Mouse (Mus musculus) embryonic facial prominence, embryonic 12.5 days (tissue): ENCODE results near the gene Syngr4. TPM values are rescaled to one million over a fixed set of nuclear protein-coding genes. Genes with fewer than 3 reads are reported as not detected.
A peak's percentile ranks its signal among the peaks of the same experiment; 100 is the strongest.

Experiments
- ATAC-seq: fragments of 200-750 bp; cut with Nextera tagmentation; 2 replicates; pipeline ENCODE4 v1.8.0; 2017; ENCODE audit not compliant: insufficient number of reproducible peaks, insufficient read depth, low FRiP score, low TSS enrichment
- H3K27ac ChIP-seq: fragments of 300-500 bp; sonication (generic); 2 replicates; pipeline ENCODE4 v1.5.1; 2016; ENCODE audit warnings: mild to moderate bottlenecking
- H3K27me3 ChIP-seq: fragments of 300-500 bp; sonication (generic); 2 replicates; pipeline ENCODE4 v1.6.1; 2016; ENCODE audit warnings: mild to moderate bottlenecking, moderate library complexity
- H3K36me3 ChIP-seq: fragments of 300-500 bp; sonication (generic); 2 replicates; pipeline ENCODE4 v1.6.1; 2016; ENCODE audit warnings: mild to moderate bottlenecking
- H3K4me1 ChIP-seq: fragments of 300-500 bp; sonication (generic); 2 replicates; pipeline ENCODE4 v1.6.1; 2016
- H3K4me2 ChIP-seq: fragments of 300-500 bp; sonication (generic); replicated peaks from 2 replicates; pipeline ENCODE4 v1.6.1; 2016; ENCODE audit warnings: mild to moderate bottlenecking, moderate library complexity
- H3K4me3 ChIP-seq: fragments of 300-500 bp; sonication (generic); 2 replicates; pipeline ENCODE4 v1.5.1; 2016; ENCODE audit warnings: mild to moderate bottlenecking
- H3K9ac ChIP-seq: fragments of 300-500 bp; sonication (generic); 2 replicates; pipeline ENCODE4 v1.6.1; 2016; ENCODE audit warnings: mild to moderate bottlenecking, moderate library complexity
- H3K9me3 ChIP-seq: fragments of 300-500 bp; sonication (generic); 2 replicates; pipeline ENCODE4 v1.6.1; 2016; ENCODE audit warnings: mild to moderate bottlenecking, moderate library complexity
- WGBS: fragments of 180-500 bp; shearing (Covaris S2); methylation state at CpG from one replicate; pipeline ENCODE4 v1.1.7; 2016; 5-methylcytosine and 5-hydroxymethylcytosine counted together
- polyA plus RNA-seq: library from polyadenylated mRNA; unstranded; fragments of >200 nt; fragmentation: Nextera tagmentation; extraction: Ambion mirVana; gene quantifications from 2 replicates; pipeline ENCODE4 v1.2.1, GENCODE M21; 2016

Gene Syngr4
- polyA plus RNA-seq, 1 experiment from 2014 or later: 0.82 TPM

DNA sequence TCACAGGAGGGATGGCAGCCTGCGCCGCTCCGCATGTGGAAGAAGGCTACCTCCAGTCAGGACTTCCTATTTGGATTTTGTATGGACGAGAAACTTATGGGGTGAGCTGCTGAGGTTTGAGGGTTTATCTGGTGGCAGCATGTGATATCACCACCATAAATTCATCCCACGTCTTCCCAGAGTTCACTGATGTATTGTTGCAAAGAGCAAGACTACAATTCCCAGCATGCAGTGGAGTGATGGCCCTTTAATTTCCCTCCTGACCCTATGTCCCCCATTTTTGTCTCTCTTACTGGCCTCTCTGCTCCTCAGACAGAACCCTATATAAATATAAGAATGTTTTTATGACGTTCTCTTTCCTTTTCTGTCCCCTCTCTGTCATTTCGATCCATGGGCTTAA lies 33.7 kb downstream of the Syngr4 start:
- H3K27me3 ChIP-seq: peaks cover 43% of the 10 kb centered on the region
- H3K4me2 ChIP-seq: no peak overlapping the region
- no peak overlapping the region for H3K27ac ChIP-seq
- H3K4me3 ChIP-seq: no peak overlapping the region
- H3K9me3 ChIP-seq: no peaks in the 10 kb centered on the region
- peaks cover 14% of the 10 kb centered on the region; the same call in 1 of the 2 replicates for H3K4me1 ChIP-seq
- WGBS: 84% methylated on average over 7 of the region's 7 CpGs
- H3K36me3 ChIP-seq: no peaks in the 10 kb centered on the region
- no peak for ATAC-seq
- H3K9ac ChIP-seq: no peak overlapping the region

GRCm38 (mm10) chr7:45859008-45859407 lies 37.5 kb downstream of the Syngr4 start:
- H3K9me3 ChIP-seq: no peaks in the 10 kb centered on the region
- H3K36me3 ChIP-seq: no peaks in the 10 kb centered on the region
- H3K4me1 ChIP-seq: peaks cover 14% of the 10 kb centered on the region; the same call in 1 of the 2 replicates
- no peak for ATAC-seq
- H3K27ac ChIP-seq: no peak overlapping the region
- peaks cover 50% of the 10 kb centered on the region for H3K27me3 ChIP-seq
- no peak overlapping the region for H3K4me3 ChIP-seq
- whole genome bisulfite sequencing: 58% methylated on average over 4 of the region's 4 CpGs
- no peak overlapping the region for H3K9ac ChIP-seq
- no peak overlapping the region for H3K4me2 ChIP-seq

DNA sequence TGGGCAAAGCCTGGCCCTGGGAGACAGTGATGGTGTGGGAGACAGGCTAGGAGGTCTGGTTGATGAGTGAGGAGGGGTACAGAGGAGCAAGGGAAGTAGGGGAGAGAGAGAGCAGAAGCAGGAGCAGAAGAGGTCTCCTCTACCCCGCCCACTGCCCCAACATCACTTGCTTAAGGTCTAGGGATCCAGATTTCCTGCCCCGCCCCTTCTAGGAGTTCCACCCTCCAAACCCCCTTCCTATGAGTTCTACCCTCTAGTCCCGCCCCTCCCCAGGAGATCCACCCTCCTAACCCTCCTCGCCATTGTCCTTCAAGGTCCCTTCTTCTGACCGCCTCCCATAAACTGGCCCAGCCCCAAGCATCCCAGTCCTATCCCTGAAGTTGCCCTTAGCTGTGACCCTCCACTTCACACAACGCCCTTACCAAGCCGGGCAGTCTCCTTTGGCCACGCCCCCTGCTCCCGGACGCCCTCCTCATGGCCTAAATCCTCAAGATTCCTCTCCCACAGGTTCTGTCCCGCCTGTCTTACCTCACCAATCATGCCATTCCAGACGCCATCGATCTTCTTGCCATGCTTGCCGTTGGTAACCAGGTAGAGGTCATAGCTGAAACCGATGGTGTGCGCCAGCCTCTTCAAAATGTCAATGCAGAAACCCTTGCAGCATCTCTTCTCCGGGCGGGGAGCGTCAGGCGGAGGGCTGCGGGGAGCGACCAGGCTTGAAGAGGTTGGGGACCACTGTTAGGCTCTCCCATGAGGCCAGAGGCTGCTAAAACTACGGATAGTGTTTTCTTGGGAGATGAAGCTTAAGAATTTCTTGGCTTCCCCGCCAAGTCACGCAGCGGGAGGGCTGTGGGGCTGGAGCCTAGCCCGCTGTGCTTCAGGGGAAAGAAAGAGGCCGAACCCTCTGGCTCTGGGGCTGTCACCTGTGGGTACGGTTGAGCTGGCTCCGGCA lies 39.3 kb downstream of the Syngr4 start:
- H3K9ac ChIP-seq: 0 out of 2 replicates have a peak overlapping the region, but pooled peaks have one; percentile 42
- no peaks in the 10 kb centered on the region for H3K9me3 ChIP-seq
- H3K27ac ChIP-seq: no peak overlapping the region
- 0 out of 2 replicates have a peak, but pooled peaks have one; percentile 12 for ATAC-seq
- WGBS: 1% methylated on average over 30 of the region's 30 CpGs
- H3K36me3 ChIP-seq: no peaks in the 10 kb centered on the region
- H3K4me2 ChIP-seq: peak overlapping the region; percentile 59
- peaks cover 49% of the 10 kb centered on the region for H3K27me3 ChIP-seq
- peaks cover 14% of the 10 kb centered on the region; the same call in 1 of the 2 replicates for H3K4me1 ChIP-seq
- peak overlapping the region; percentile 35 for H3K4me3 ChIP-seq

- ATAC-seq: no peak
- Histone ChIP-seq H3K9me3 (no peaks in the 10 kb centered on the region), H3K27ac (no peak overlapping the region), H3K4me1 (peaks cover 13% of the 10 kb centered on the region; the same call in 1 of the 2 replicates), H3K36me3 (no peaks in the 10 kb centered on the region), H3K27me3 (peaks cover 31% of the 10 kb centered on the region), H3K9ac (no peak overlapping the region), H3K4me2 (no peak overlapping the region), H3K4me3 (no peak overlapping the region)
- WGBS: 83% methylated on average over 12 of the region's 12 CpGs
Measured at GRCm38 (mm10) chr7:45853089-45853488, 43.4 kb downstream of the Syngr4 start.

DNA sequence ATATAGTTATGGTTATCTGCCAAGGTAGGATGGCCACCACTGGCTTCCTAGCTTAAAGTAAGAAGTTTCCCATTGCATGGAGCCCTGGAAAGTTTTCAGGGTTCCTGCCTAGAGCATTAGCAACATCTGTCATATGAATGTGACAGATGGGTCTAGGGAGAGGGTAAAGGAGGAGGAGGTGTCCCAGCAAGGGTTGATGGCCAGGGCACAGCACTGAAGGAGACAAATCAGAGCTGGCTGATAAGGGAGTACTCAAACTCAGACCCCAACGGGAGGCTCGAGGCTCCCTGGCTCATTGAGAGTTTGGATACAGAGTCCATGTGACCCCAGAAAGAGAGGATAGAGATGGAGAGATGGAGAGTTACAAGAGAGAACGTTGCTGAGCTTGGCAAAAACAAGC lies 45.9 kb downstream of the Syngr4 start:
- Histone ChIP-seq H3K9me3 (no peaks in the 10 kb centered on the region), H3K27ac (no peak overlapping the region), H3K36me3 (no peaks in the 10 kb centered on the region), H3K4me2 (no peak overlapping the region), H3K4me3 (no peak overlapping the region), H3K4me1 (no peaks in the 10 kb centered on the region), H3K9ac (no peak overlapping the region), H3K27me3 (peaks cover 11% of the 10 kb centered on the region; the same call in 1 of the 2 replicates)
- ATAC-seq: no peak
- 80% methylated on average over 3 of the region's 3 CpGs for WGBS

- no peaks in the 10 kb centered on the region for H3K4me1 ChIP-seq
- WGBS: 5% methylated on average over 6 of the region's 6 CpGs
- H3K4me3 ChIP-seq: no peak overlapping the region
- H3K36me3 ChIP-seq: no peaks in the 10 kb centered on the region
- no peak overlapping the region for H3K27ac ChIP-seq
- H3K4me2 ChIP-seq: no peak overlapping the region
- no peaks in the 10 kb centered on the region for H3K9me3 ChIP-seq
- H3K9ac ChIP-seq: no peak overlapping the region
- no peak for ATAC-seq
- H3K27me3 ChIP-seq: peaks cover 20% of the 10 kb centered on the region
Measured at GRCm38 (mm10) chr7:45848447-45849027, 48.0 kb downstream of the Syngr4 start.

GRCm38 (mm10) chr7:45842950-45843744 lies 53.4 kb downstream of the Syngr4 start:
- no peak overlapping the region for H3K4me2 ChIP-seq
- WGBS: 87% methylated on average over 10 of the region's 10 CpGs
- peaks cover 28% of the 10 kb centered on the region for H3K27me3 ChIP-seq
- H3K36me3 ChIP-seq: no peaks in the 10 kb centered on the region
- H3K4me3 ChIP-seq: no peak overlapping the region
- H3K27ac ChIP-seq: no peak overlapping the region
- ATAC-seq: no peak
- H3K4me1 ChIP-seq: no peaks in the 10 kb centered on the region
- no peak overlapping the region for H3K9ac ChIP-seq
- H3K9me3 ChIP-seq: no peaks in the 10 kb centered on the region

Other genes with a start within 250 kb of the Syngr4 start
- gene Fut2, start 230.3 kb downstream of the Syngr4 start, polyA plus RNA-seq: 0.27 and 0.51 TPM in 2 replicates
- 0.67 and 0.73 TPM in 2 replicates for gene Ntn5, start 212.7 kb downstream of the Syngr4 start, polyA plus RNA-seq
- gene Sec1, start 202.3 kb downstream of the Syngr4 start, polyA plus RNA-seq: 2.9 and 3.1 TPM in 2 replicates
- gene Car11, start 196.9 kb downstream of the Syngr4 start, polyA plus RNA-seq: 11.5 and 14.1 TPM in 2 replicates
- 6.9 and 11.5 TPM in 2 replicates for gene Dbp, start 191.6 kb downstream of the Syngr4 start, polyA plus RNA-seq
- gene Rpl18, start 181.3 kb downstream of the Syngr4 start, polyA plus RNA-seq: 926 and 973 TPM in 2 replicates
- 34.7 and 35.3 TPM in 2 replicates for gene Sphk2, start 178.7 kb downstream of the Syngr4 start, polyA plus RNA-seq
- 1.3 TPM in 2 replicates for gene Fam83e, start 175.5 kb downstream of the Syngr4 start, polyA plus RNA-seq
- gene Spaca4, start 170.9 kb downstream of the Syngr4 start, polyA plus RNA-seq: not detected in 2 replicates
- 3.3 and 5.2 TPM in 2 replicates for gene Lmtk3, start 113.0 kb downstream of the Syngr4 start, polyA plus RNA-seq
- gene Sult2b1, start 112.0 kb downstream of the Syngr4 start, polyA plus RNA-seq: 1.6 and 2.5 TPM in 2 replicates
- gene Cyth2, start 82.1 kb downstream of the Syngr4 start, polyA plus RNA-seq: 173 and 176 TPM in 2 replicates
- 2.4 and 2.5 TPM in 2 replicates for gene Kcnj14, start 71.9 kb downstream of the Syngr4 start, polyA plus RNA-seq
- 75.6 and 76.3 TPM in 2 replicates for gene Grwd1, start 65.8 kb downstream of the Syngr4 start, polyA plus RNA-seq
- gene Kdelr1, start 23.9 kb downstream of the Syngr4 start, polyA plus RNA-seq: 53.6 and 66.3 TPM in 2 replicates
- gene Grin2d, start 18.3 kb downstream of the Syngr4 start, polyA plus RNA-seq: 0.56 and 0.64 TPM in 2 replicates
- 5.7 and 6.5 TPM in 2 replicates for gene Tmem143, start 227 bp upstream of the Syngr4 start, polyA plus RNA-seq
- gene Emp3, start 24.7 kb upstream of the Syngr4 start, polyA plus RNA-seq: 78.5 and 84.9 TPM in 2 replicates
- 3.8 and 4.2 TPM in 2 replicates for gene Ccdc114, start 27.4 kb upstream of the Syngr4 start, polyA plus RNA-seq
- gene Abcc6, start 133.6 kb upstream of the Syngr4 start, polyA plus RNA-seq: 0.38 and 0.57 TPM in 2 replicates
- 28.2 and 29.5 TPM in 2 replicates for gene Nomo1, start 137.0 kb upstream of the Syngr4 start, polyA plus RNA-seq
- 0.14 and 0.34 TPM in 2 replicates for gene Kcnj11, start 204.1 kb upstream of the Syngr4 start, polyA plus RNA-seq